Mouse (Mus musculus) heart, embryonic 12.5 days (tissue): ENCODE results near the gene Ston2. TPM values are rescaled to one million over a fixed set of nuclear protein-coding genes. Genes with fewer than 3 reads are reported as not detected.

Source experiments
- ATAC-seq: fragments of 200-750 bp; cut with Nextera tagmentation; 2 replicates; pipeline ENCODE4 v1.8.0; 2017; ENCODE audit warnings: moderate TSS enrichment, moderate library complexity; ENCODE audit not compliant: insufficient number of reproducible peaks, low FRiP score
- H3K27ac ChIP-seq: fragments of 300-500 bp; sonication (generic); 2 replicates; pipeline ENCODE4 v1.5.1; 2016; ENCODE audit warnings: mild to moderate bottlenecking, moderate library complexity; ENCODE audit not compliant: poor library complexity, severe bottlenecking
- H3K27me3 ChIP-seq: fragments of 300-500 bp; sonication (generic); replicated peaks from 2 replicates; pipeline ENCODE4 v1.6.1; 2016; ENCODE audit warnings: mild to moderate bottlenecking, moderate library complexity
- H3K36me3 ChIP-seq: fragments of 300-500 bp; sonication (generic); 2 replicates; pipeline ENCODE4 v1.6.1; 2016; ENCODE audit warnings: mild to moderate bottlenecking, moderate library complexity
- H3K4me1 ChIP-seq: fragments of 300-500 bp; sonication (generic); replicated peaks from 2 replicates; pipeline ENCODE4 v1.6.1; 2016; ENCODE audit warnings: mild to moderate bottlenecking
- H3K4me2 ChIP-seq: fragments of 300-500 bp; sonication (generic); 2 replicates; pipeline ENCODE4 v1.6.1; 2016; ENCODE audit warnings: mild to moderate bottlenecking, moderate library complexity
- H3K4me3 ChIP-seq: fragments of 300-500 bp; sonication (generic); 2 replicates; pipeline ENCODE4 v1.5.1; 2016; ENCODE audit warnings: mild to moderate bottlenecking
- H3K9ac ChIP-seq: fragments of 300-500 bp; sonication (generic); 2 replicates; pipeline ENCODE4 v1.6.1; 2016; ENCODE audit warnings: mild to moderate bottlenecking, moderate library complexity
- H3K9me3 ChIP-seq: fragments of 300-500 bp; sonication (generic); replicated peaks from 2 replicates; pipeline ENCODE4 v1.6.1; 2016; ENCODE audit warnings: mild to moderate bottlenecking, moderate library complexity
- WGBS: fragments of 180-500 bp; shearing (Covaris S2); methylation state at CpG from one replicate; pipeline ENCODE4 v1.1.7; 2016; 5-methylcytosine and 5-hydroxymethylcytosine counted together
- polyA plus RNA-seq: library from polyadenylated mRNA; unstranded; fragments of >200 nt; fragmentation: Nextera tagmentation; extraction: Ambion mirVana; gene quantifications from 2 replicates; pipeline ENCODE4 v1.2.1, GENCODE M21; 2016

Ston2 gene
- polyA plus RNA-seq, 1 experiment from 2014 or later: 4.9 TPM

GRCm38 (mm10) chr12:91807095-91807494 lies 18.9 kb upstream of the Ston2 start:
- Histone ChIP-seq H3K4me1 (no peaks in the 10 kb centered on the region), H3K27ac (no peak overlapping the region), H3K4me2 (no peak overlapping the region), H3K36me3 (peaks cover 37% of the 10 kb centered on the region), H3K9me3 (no peaks in the 10 kb centered on the region), H3K4me3 (no peak overlapping the region), H3K27me3 (no peaks in the 10 kb centered on the region), H3K9ac (no peak overlapping the region)
- WGBS: 88% methylated on average over 11 of the region's 11 CpGs
- no peak for ATAC-seq

DNA sequence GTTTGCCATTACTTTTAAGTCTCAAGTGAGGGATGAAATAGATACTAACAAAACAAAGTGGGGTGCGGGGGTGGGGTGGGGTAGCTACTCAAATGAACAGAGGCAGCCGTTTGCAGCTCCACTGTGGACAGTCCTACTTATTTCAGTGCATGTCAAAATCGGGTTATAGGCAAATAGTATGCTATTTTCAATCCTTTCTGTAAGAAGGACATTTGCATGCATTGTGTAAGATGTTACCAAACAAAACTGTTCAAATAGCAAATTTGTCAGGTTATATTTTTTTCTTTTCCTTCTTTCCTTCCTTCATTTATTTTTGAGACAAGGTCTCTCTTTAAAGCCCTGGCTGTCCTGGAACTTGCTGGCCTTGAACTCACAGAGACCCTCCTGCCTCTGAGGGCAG lies 16.1 kb upstream of the Ston2 start:
- 79% methylated on average over 3 of the region's 3 CpGs for WGBS
- Histone ChIP-seq H3K9ac (no peak overlapping the region), H3K4me1 (peaks cover 8% of the 10 kb centered on the region; the same call in 1 of the 2 replicates), H3K36me3 (peaks cover 11% of the 10 kb centered on the region), H3K27me3 (0 out of 2 replicates have a peak, but pooled peaks cover 3% of the 10 kb centered on the region), H3K4me2 (no peak overlapping the region), H3K4me3 (no peak overlapping the region), H3K9me3 (no peaks in the 10 kb centered on the region), H3K27ac (no peak overlapping the region)
- ATAC-seq: no peak

- no peak overlapping the region for H3K9ac ChIP-seq
These were observed 15.2 kb upstream of the Ston2 start for GRCm38 (mm10) chr12:91803207-91803932.

DNA sequence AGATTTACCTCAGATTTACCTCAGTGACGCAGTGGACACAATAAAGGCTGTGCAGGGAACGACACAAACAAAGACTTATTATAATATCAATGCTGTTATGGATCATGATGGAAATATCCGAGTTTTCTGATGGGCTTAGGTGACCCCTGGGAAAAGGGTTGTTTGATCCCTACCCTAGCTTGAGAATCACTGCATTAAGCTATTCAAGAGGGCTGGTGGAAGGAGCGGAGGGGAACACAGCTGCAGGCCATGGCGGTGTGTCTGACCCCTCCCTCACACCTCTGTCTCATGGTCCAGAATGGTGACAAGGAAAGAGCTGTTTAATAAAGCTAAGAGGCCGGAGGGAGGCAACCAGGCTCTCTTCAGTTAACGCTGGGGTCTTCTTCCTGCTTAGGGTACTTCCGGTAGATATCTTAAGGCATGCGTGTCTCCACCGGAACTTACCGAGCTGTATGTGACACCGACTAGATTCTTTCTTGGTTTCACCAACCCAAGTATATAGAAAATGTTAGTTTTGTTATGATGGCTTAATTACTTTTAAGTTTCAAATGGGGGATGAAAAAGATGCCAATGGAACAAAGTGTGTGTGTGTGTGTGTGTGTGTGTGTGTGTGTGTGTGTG lies 14.5 kb upstream of the Ston2 start:
- no peak for ATAC-seq
- no peaks in the 10 kb centered on the region for H3K9me3 ChIP-seq

More at GRCm38 (mm10) chr12:91803207-91803932, 15.2 kb upstream of the Ston2 start:
- Histone ChIP-seq H3K4me3 (no peak overlapping the region), H3K27me3 (0 out of 2 replicates have a peak, but pooled peaks cover 3% of the 10 kb centered on the region), H3K4me2 (no peak overlapping the region), H3K9me3 (no peaks in the 10 kb centered on the region), H3K27ac (no peak overlapping the region), H3K36me3 (peaks cover 2% of the 10 kb centered on the region; the same call in 1 of the 2 replicates), H3K4me1 (peaks cover 8% of the 10 kb centered on the region; the same call in 1 of the 2 replicates)
- WGBS: 85% methylated on average over 13 of the region's 13 CpGs
- ATAC-seq: no peak

GRCm38 (mm10) chr12:91800861-91801385 lies 12.7 kb upstream of the Ston2 start:
- 57% methylated on average over 6 of the region's 6 CpGs for WGBS
- Histone ChIP-seq H3K36me3 (no peaks in the 10 kb centered on the region), H3K4me1 (peaks cover 8% of the 10 kb centered on the region; the same call in 1 of the 2 replicates), H3K9me3 (no peaks in the 10 kb centered on the region), H3K4me3 (no peak overlapping the region), H3K9ac (no peak overlapping the region), H3K27me3 (0 out of 2 replicates have a peak, but pooled peaks cover 4% of the 10 kb centered on the region), H3K4me2 (no peak overlapping the region), H3K27ac (no peak overlapping the region)
- ATAC-seq: no peak

More for the DNA sequence above, 14.5 kb upstream of the Ston2 start:
- peaks cover 8% of the 10 kb centered on the region; the same call in 1 of the 2 replicates for H3K4me1 ChIP-seq
- 78% methylated on average over 12 of the region's 12 CpGs for WGBS
- no peak overlapping the region for H3K4me2 ChIP-seq
- H3K9ac ChIP-seq: no peak overlapping the region
- 0 out of 2 replicates have a peak, but pooled peaks cover 3% of the 10 kb centered on the region for H3K27me3 ChIP-seq
- no peaks in the 10 kb centered on the region; the same call in 1 of the 2 replicates for H3K36me3 ChIP-seq
- H3K4me3 ChIP-seq: no peak overlapping the region
- no peak overlapping the region for H3K27ac ChIP-seq

DNA sequence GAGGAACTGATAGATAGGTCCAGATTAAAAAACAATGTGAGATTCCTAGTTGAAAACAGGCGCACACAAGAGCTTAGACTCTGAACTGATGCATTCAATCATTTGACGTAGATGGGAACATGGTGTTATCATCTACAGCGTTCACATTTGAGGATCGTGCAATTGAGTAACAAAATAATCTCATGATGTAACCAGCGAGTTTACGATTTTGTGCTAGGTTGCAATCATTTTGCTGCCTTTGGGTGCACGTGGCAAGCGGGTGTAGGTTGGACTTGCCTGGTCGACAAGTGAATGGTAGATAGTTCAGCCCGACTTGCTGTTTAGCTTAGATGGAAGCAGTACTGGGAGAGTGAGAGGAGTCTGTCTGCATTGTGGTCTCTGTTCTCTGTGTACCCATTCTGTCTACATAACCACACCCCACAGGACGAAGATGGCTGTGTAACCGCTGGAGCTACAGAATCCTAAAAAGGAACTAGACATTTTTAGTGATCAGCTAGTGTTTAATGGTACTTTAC lies 11.7 kb upstream of the Ston2 start:
- no peak overlapping the region for H3K27ac ChIP-seq
- no peak overlapping the region for H3K4me3 ChIP-seq
- peaks cover 8% of the 10 kb centered on the region; the same call in 1 of the 2 replicates for H3K4me1 ChIP-seq
- no peak overlapping the region for H3K9ac ChIP-seq
- no peaks in the 10 kb centered on the region for H3K36me3 ChIP-seq
- H3K27me3 ChIP-seq: 0 out of 2 replicates have a peak, but pooled peaks cover 5% of the 10 kb centered on the region
- no peak overlapping the region for H3K4me2 ChIP-seq
- ATAC-seq: no peak
- no peaks in the 10 kb centered on the region for H3K9me3 ChIP-seq
- WGBS: 66% methylated on average over 12 of the region's 12 CpGs

- no peak overlapping the region for H3K4me2 ChIP-seq
- peaks cover 8% of the 10 kb centered on the region; the same call in 1 of the 2 replicates for H3K4me1 ChIP-seq
- no peak for ATAC-seq
- H3K9me3 ChIP-seq: no peaks in the 10 kb centered on the region
- H3K27me3 ChIP-seq: 0 out of 2 replicates have a peak, but pooled peaks cover 5% of the 10 kb centered on the region
- H3K9ac ChIP-seq: no peak overlapping the region
- no peak overlapping the region for H3K4me3 ChIP-seq
- no peak overlapping the region for H3K27ac ChIP-seq
- H3K36me3 ChIP-seq: no peaks in the 10 kb centered on the region
- WGBS: 14% methylated on average over 6 of the region's 6 CpGs
These were observed 11.2 kb upstream of the Ston2 start for GRCm38 (mm10) chr12:91799379-91799773.

- H3K4me3 ChIP-seq: no peak overlapping the region
- ATAC-seq: no peak; the same call in 1 of the 2 replicates
- no peaks in the 10 kb centered on the region for H3K36me3 ChIP-seq
- H3K4me2 ChIP-seq: no peak overlapping the region
- H3K27me3 ChIP-seq: 0 out of 2 replicates have a peak, but pooled peaks cover 5% of the 10 kb centered on the region
- H3K27ac ChIP-seq: no peak overlapping the region
- peaks cover 8% of the 10 kb centered on the region; the same call in 1 of the 2 replicates for H3K4me1 ChIP-seq
- no peaks in the 10 kb centered on the region for H3K9me3 ChIP-seq
- WGBS: 69% methylated on average over 6 of the region's 6 CpGs
- H3K9ac ChIP-seq: no peak overlapping the region
These were observed 10.7 kb upstream of the Ston2 start for GRCm38 (mm10) chr12:91798720-91799378.

GRCm38 (mm10) chr12:91796774-91797173 lies 8.6 kb upstream of the Ston2 start:
- no peaks in the 10 kb centered on the region for H3K36me3 ChIP-seq
- H3K9ac ChIP-seq: no peak overlapping the region
- no peaks in the 10 kb centered on the region for H3K9me3 ChIP-seq
- H3K27me3 ChIP-seq: 0 out of 2 replicates have a peak, but pooled peaks cover 5% of the 10 kb centered on the region
- H3K4me2 ChIP-seq: no peak overlapping the region
- no peak overlapping the region for H3K4me3 ChIP-seq
- 65% methylated on average over 4 of the region's 4 CpGs for WGBS
- no peak overlapping the region for H3K27ac ChIP-seq
- H3K4me1 ChIP-seq: peaks cover 15% of the 10 kb centered on the region
- no peak for ATAC-seq

GRCm38 (mm10) chr12:91793266-91793665 lies 5.1 kb upstream of the Ston2 start:
- no peak for ATAC-seq
- Histone ChIP-seq H3K9me3 (no peaks in the 10 kb centered on the region), H3K4me2 (no peak overlapping the region), H3K4me1 (peaks cover 9% of the 10 kb centered on the region), H3K27ac (no peak overlapping the region), H3K36me3 (no peaks in the 10 kb centered on the region), H3K27me3 (0 out of 2 replicates have a peak, but pooled peaks cover 3% of the 10 kb centered on the region), H3K4me3 (no peak overlapping the region), H3K9ac (no peak overlapping the region)
- 82% methylated on average over 8 of the region's 8 CpGs for WGBS
